Mouse (Mus musculus) large intestine, adult 2 months (tissue): ENCODE results near the gene Tmem129. TPM values are rescaled to one million over a fixed set of nuclear protein-coding genes. Genes with fewer than 3 reads are reported as not detected.

ENCODE experiments used
- DNase-seq: peaks from one replicate; pipeline ENCODE4 v3.0.0-alpha.2; 2012; ENCODE audit warnings: low read depth, low spot score
- WGBS: fragments of 180-500 bp; shearing (Covaris S2); methylation state at CpG from one replicate; pipeline ENCODE4 v1.1.7; 2018; 5-methylcytosine and 5-hydroxymethylcytosine counted together
- polyA plus RNA-seq: library from polyadenylated mRNA; depleted of rRNA; stranded (reverse); fragments of >200 nt; gene quantifications from 2 replicates; pipeline ENCODE4 v1.2.3, GENCODE M21; 2012

The Tmem129 gene
- polyA plus RNA-seq, 1 experiment = 31.2 TPM

GRCm38 (mm10) chr5:33688278-33689220 is 30.3 kb upstream of the Tmem129 start:
- WGBS = 84% methylated on average over 14 of the region's 14 CpGs
- no peak for DNase-seq

- no peak for DNase-seq
- 51% methylated on average over 4 of the region's 4 CpGs for WGBS
Observed at GRCm38 (mm10) chr5:33687142-33687541, 28.9 kb upstream of the Tmem129 start.

- no peak for DNase-seq
- 98% methylated on average over 4 of the region's 4 CpGs for WGBS
Observed at GRCm38 (mm10) chr5:33684932-33685331, 26.7 kb upstream of the Tmem129 start.

- WGBS = 48% methylated on average over 7 of the region's 7 CpGs
- DNase-seq = no peak
Observed at GRCm38 (mm10) chr5:33683897-33684652, 25.9 kb upstream of the Tmem129 start.

- 88% methylated on average over 4 of the region's 4 CpGs for WGBS
- no peak for DNase-seq
Observed at GRCm38 (mm10) chr5:33682963-33683362, 24.7 kb upstream of the Tmem129 start.

- DNase-seq = no peak
Observed at GRCm38 (mm10) chr5:33681611-33682388, 23.6 kb upstream of the Tmem129 start.

GRCm38 (mm10) chr5:33681044-33681443 is 22.8 kb upstream of the Tmem129 start:
- WGBS = 49% methylated on average over 3 of the region's 3 CpGs
- DNase-seq = no peak

More at GRCm38 (mm10) chr5:33681611-33682388, 23.6 kb upstream of the Tmem129 start:
- 80% methylated on average over 15 of the region's 15 CpGs for WGBS

- no peak for DNase-seq
- WGBS = 76% methylated on average over 5 of the region's 5 CpGs
Observed at GRCm38 (mm10) chr5:33678244-33678643, 20.0 kb upstream of the Tmem129 start.

- no peak for DNase-seq
- 0% methylated on average over 1 of the region's 1 CpGs for WGBS
Observed at GRCm38 (mm10) chr5:33675964-33676363, 17.7 kb upstream of the Tmem129 start.

GRCm38 (mm10) chr5:33674439-33674838 is 16.2 kb upstream of the Tmem129 start:
- DNase-seq = no peak
- WGBS = 81% methylated on average over 3 of the region's 3 CpGs

GRCm38 (mm10) chr5:33671659-33672058 is 13.4 kb upstream of the Tmem129 start:
- DNase-seq = no peak
- 78% methylated on average over 5 of the region's 5 CpGs for WGBS

- no peak for DNase-seq
Observed at GRCm38 (mm10) chr5:33668223-33668622, 10.0 kb upstream of the Tmem129 start.

GRCm38 (mm10) chr5:33658664-33659050 is 441 bp upstream of the Tmem129 start:
- no peak for DNase-seq
- 1% methylated on average over 26 of the region's 26 CpGs for WGBS

GRCm38 (mm10) chr5:33657251-33657786 is 897 bp downstream of the Tmem129 start:
- WGBS = under 1% methylated on average over 32 of the region's 32 CpGs
- no peak for DNase-seq

GRCm38 (mm10) chr5:33656739-33657138 is 1.5 kb downstream of the Tmem129 start:
- WGBS = 3% methylated on average over 1 of the region's 1 CpGs
- DNase-seq = no peak

- no peak for DNase-seq
- 91% methylated on average over 10 of the region's 10 CpGs for whole genome bisulfite sequencing
Observed at GRCm38 (mm10) chr5:33655251-33655840, 2.9 kb downstream of the Tmem129 start.

- 94% methylated on average over 13 of the region's 13 CpGs for WGBS
- DNase-seq = no peak
Observed at GRCm38 (mm10) chr5:33654424-33654823, 3.8 kb downstream of the Tmem129 start.

- WGBS = 6% methylated on average over 9 of the region's 9 CpGs
- DNase-seq = no peak
Observed at GRCm38 (mm10) chr5:33652783-33653173, 5.4 kb downstream of the Tmem129 start.
